Mouse (Mus musculus) hindbrain, embryonic 10.5 days (tissue): Measurements from ENCODE around the gene Tspan32. TPM values are rescaled to one million over a fixed set of nuclear protein-coding genes. Genes with fewer than 3 reads are reported as not detected.

ENCODE experiments used
- DNase-seq: peaks from one replicate; pipeline ENCODE4 v3.0.0-alpha.2; 2017; ENCODE audit warnings: low spot score
- H3K27ac ChIP-seq: fragments of 300-500 bp; sonication (generic); 2 replicates; pipeline ENCODE4 v1.5.1; 2016; ENCODE audit warnings: mild to moderate bottlenecking, moderate library complexity
- H3K27me3 ChIP-seq: fragments of 300-500 bp; sonication (generic); 2 replicates; pipeline ENCODE4 v1.6.1; 2016; ENCODE audit warnings: mild to moderate bottlenecking; ENCODE audit not compliant: poor library complexity, insufficient read depth, severe bottlenecking
- H3K36me3 ChIP-seq: fragments of 300-500 bp; sonication (generic); 2 replicates; pipeline ENCODE4 v1.6.1; 2016; ENCODE audit warnings: mild to moderate bottlenecking, moderate library complexity
- H3K4me1 ChIP-seq: fragments of 300-500 bp; sonication (generic); replicated peaks from 2 replicates; pipeline ENCODE4 v1.6.1; 2016; ENCODE audit warnings: mild to moderate bottlenecking
- H3K4me3 ChIP-seq: fragments of 300-500 bp; sonication (generic); 2 replicates; pipeline ENCODE4 v1.5.1; 2016; ENCODE audit warnings: mild to moderate bottlenecking, moderate library complexity
- H3K9me3 ChIP-seq: fragments of 300-500 bp; sonication (generic); 2 replicates; pipeline ENCODE4 v1.6.1; 2016; ENCODE audit warnings: mild to moderate bottlenecking, moderate library complexity
- WGBS: fragments of 180-500 bp; shearing (Covaris S2); methylation state at CpG from one replicate; pipeline ENCODE4 v1.1.7; 2016; 5-methylcytosine and 5-hydroxymethylcytosine counted together
- polyA plus RNA-seq: library from polyadenylated mRNA; unstranded; fragments of >200 nt; fragmentation: Nextera tagmentation; extraction: Ambion mirVana; gene quantifications from 2 replicates; pipeline ENCODE4 v1.2.1, GENCODE M21; 2016

Tspan32 gene
- polyA plus RNA-seq, 1 experiment from 2014 or later, result 5.2 TPM

DNA sequence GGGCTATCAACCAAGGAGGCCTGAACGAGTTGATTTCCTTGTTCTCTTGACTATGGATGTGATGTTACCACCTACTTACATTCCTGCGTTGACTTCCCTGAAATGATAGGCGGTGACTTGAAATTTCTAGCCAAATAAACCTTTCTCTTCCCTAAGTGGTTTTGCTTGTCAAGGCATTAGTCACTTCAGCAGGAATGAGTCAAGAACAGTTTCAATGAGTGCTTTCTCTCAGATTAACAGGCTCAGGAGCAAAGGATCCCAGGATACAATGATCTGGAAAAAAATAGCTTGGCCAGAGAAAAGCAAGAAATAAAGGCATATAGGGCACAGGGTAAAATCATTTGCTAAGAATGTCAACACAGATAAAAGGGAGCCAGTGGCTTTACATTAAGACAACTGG, 20.6 kb downstream of the Tspan32 start:
- Histone ChIP-seq H3K27me3 (no peaks in the 10 kb centered on the region), H3K9me3 (no peaks in the 10 kb centered on the region), H3K4me1 (no peaks in the 10 kb centered on the region), H3K36me3 (peaks cover 6% of the 10 kb centered on the region; the same call in 1 of the 2 replicates), H3K27ac (no peak overlapping the region), H3K4me3 (no peak overlapping the region)
- no peak for DNase-seq
- 86% methylated on average over 3 of the region's 3 CpGs for WGBS

DNA sequence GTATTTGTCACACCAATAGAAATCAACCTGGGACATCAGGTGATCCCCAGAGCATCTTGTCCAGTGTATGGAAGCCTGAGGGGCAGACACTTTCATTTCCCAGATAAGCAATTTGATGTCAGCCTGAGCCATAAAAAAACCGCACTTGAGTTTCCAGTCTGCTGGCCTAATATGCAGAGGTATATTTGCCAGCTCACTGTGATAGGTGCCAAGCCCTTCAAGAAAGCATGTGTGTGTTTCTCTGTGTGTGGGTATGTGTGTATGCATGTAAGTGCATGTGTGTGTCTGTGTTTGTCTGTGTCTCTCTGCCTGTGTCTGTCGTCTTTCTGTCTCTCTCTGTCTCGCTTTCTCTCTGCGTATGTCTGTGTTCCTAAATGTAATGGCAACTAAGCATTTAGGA, 22.4 kb downstream of the Tspan32 start:
- DNase-seq, result no peak
- H3K4me1 ChIP-seq, result no peaks in the 10 kb centered on the region
- H3K4me3 ChIP-seq, result no peak overlapping the region
- no peak overlapping the region for H3K27ac ChIP-seq
- WGBS, result 95% methylated on average over 4 of the region's 4 CpGs
- H3K36me3 ChIP-seq, result peaks cover 6% of the 10 kb centered on the region; the same call in 1 of the 2 replicates
- no peaks in the 10 kb centered on the region for H3K9me3 ChIP-seq
- H3K27me3 ChIP-seq, result no peaks in the 10 kb centered on the region

DNA sequence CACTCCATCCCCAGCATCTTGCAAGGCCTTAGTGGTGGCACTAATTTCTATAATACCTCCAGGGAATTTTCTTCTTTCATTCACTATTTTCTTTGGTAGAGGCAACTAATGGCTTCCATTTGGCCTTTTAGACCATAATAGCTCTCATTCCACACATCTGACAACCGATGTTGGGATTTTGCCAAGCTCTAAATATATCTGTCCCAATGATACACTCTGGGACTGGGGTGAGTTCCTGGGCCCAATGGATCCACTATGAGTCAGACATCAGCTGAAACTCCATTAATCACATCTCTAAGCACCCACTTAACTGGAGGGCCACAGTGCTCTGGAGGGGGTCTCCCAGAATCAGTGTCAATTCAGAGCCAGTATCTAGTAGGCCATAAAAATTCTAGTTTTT, 27.0 kb downstream of the Tspan32 start:
- WGBS, result 94% methylated on average over 1 of the region's 1 CpGs
- Histone ChIP-seq H3K27me3 (no peaks in the 10 kb centered on the region), H3K9me3 (no peaks in the 10 kb centered on the region), H3K27ac (no peak overlapping the region), H3K4me1 (no peaks in the 10 kb centered on the region), H3K36me3 (no peaks in the 10 kb centered on the region; the same call in 1 of the 2 replicates), H3K4me3 (no peak overlapping the region)
- DNase-seq, result no peak

DNA sequence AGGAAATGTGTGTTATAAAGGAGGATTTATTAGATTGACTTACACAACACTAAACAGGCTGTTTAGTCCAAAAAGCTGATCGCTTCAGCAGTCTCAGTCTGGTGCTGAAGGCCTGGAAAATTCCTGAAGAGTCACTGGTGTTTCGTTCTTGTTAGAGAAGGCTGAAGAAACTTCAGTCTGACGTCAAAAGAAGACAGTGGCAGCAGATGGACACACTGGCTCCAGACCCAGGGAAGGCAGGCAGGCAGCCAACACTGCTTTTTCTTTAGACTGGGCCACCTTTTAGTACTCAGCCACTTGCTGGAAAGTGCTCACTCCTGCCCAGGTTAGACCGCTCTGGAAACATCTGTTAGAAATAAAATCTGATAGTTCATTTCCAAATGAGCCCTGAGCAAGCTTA, 28.7 kb downstream of the Tspan32 start:
- 90% methylated on average over 4 of the region's 4 CpGs for WGBS
- Histone ChIP-seq H3K27me3 (no peaks in the 10 kb centered on the region), H3K4me1 (no peaks in the 10 kb centered on the region), H3K4me3 (no peak overlapping the region), H3K36me3 (no peaks in the 10 kb centered on the region; the same call in 1 of the 2 replicates), H3K27ac (no peak overlapping the region), H3K9me3 (no peaks in the 10 kb centered on the region)
- no peak for DNase-seq

DNA sequence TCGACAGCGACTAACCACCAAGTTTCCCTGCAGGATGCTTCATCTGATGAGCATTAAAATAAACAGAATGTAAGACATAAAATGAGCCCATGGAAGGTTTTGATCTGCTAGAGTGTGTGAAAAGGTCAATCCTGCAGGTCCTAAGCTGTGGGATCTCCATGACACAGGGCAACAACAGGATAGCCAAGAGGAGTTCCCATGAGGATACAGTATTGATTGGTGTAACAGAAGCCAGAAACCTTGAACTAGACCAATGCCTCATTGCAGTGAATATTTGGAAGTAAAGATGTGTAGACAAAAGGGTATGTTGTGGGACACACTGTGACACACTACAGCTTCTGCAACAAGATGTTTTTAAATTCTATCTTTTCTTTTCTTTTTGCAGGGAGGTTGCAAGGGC, 29.3 kb downstream of the Tspan32 start:
- DNase-seq, result no peak
- WGBS, result 91% methylated on average over 2 of the region's 2 CpGs
- no peaks in the 10 kb centered on the region; the same call in 1 of the 2 replicates for H3K36me3 ChIP-seq
- H3K9me3 ChIP-seq, result no peaks in the 10 kb centered on the region
- no peak overlapping the region for H3K4me3 ChIP-seq
- no peaks in the 10 kb centered on the region for H3K27me3 ChIP-seq
- no peaks in the 10 kb centered on the region for H3K4me1 ChIP-seq
- no peak overlapping the region for H3K27ac ChIP-seq

DNA sequence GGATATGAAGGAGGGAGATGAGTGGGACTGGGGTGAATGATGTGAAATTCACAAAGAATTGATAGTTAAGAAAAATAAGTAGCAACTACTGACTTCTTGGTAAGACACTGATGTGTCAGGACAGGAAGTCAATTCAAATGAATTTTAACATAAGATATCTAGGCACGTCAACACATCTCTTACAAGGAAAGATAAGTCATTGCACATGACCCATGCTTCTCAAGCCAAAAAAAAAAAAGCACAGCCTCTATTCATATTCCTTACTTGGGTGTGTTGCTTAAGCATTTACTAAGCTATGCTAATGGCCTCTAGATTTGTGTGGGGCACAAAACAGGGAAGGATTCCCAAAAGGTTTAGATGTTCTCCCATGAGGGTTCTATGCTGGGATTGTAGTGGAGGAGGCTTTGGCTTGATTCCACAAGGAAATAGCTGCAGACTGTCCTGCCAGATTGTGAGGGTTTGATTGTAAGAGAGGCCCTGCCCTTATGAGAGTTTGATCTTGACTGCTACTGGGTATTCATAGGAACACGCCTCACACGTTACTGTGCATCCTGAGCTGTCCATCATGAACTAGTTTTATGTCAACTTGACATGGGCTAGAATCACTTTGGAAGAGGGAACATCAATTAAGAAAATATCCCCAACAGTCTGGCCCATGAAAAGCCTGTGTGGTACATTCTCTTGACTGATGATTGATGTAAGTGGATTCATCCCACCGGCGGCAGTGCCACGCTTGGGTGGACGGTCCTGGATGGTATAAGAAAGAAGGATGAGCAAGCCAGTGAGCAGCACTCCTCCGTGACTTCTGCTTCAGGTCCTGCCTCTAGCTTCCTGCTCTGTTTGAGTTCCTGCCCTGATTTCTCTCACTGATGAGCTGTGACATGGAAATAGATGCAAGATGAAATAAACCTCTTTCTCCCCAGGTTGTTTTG, 29.9 kb downstream of the Tspan32 start:
- 91% methylated on average over 8 of the region's 8 CpGs for WGBS

DNA sequence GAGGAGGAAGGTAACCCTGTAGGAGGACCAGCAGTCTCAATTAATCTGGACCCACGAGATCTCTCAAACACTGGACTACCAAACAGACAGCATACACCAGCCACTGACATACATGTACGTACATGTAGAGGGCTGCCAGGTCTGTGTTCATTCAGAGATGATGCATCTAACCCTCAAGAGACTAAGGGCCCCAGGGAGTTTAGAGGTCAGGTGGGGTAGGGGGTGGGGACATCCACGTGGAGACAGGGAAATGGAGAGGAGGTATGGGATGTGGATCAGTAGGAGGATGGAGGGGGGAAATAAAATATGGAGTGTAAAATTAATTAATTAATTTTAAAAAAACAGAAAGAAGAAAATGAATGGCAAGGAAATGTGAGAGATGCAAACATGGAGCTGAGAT, 31.9 kb downstream of the Tspan32 start:
- Histone ChIP-seq H3K9me3 (no peaks in the 10 kb centered on the region), H3K27me3 (no peaks in the 10 kb centered on the region), H3K4me1 (peaks cover 3% of the 10 kb centered on the region), H3K36me3 (no peaks in the 10 kb centered on the region; the same call in 1 of the 2 replicates), H3K27ac (no peak overlapping the region), H3K4me3 (no peak overlapping the region)
- no peak for DNase-seq
- 89% methylated on average over 3 of the region's 3 CpGs for WGBS

More for the DNA sequence above, 29.9 kb downstream of the Tspan32 start:
- no peaks in the 10 kb centered on the region for H3K9me3 ChIP-seq
- H3K4me3 ChIP-seq, result no peak overlapping the region
- H3K27ac ChIP-seq, result no peak overlapping the region
- H3K4me1 ChIP-seq, result no peaks in the 10 kb centered on the region
- H3K27me3 ChIP-seq, result no peaks in the 10 kb centered on the region
- no peaks in the 10 kb centered on the region; the same call in 1 of the 2 replicates for H3K36me3 ChIP-seq
- DNase-seq, result no peak

DNA sequence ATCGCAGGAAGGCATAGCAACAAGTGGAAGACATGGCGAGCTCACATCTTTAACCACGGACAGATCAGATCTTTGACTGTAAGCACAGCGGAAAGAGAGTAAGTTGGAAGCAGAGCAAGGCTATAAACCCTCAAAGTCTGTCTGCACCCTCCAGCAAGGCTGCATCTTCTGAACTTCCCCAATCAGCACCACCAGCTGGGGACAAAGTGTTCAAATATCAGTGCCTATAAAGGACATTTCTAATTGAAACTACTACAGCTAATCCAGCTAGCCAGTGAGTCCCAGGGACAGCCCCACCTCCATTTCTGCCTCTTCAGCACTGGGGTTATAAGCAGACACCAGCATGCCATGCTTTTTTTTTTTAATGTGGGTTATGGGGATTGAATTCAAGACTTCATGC, 32.5 kb downstream of the Tspan32 start:
- DNase-seq, result no peak
- Histone ChIP-seq H3K27me3 (no peaks in the 10 kb centered on the region), H3K27ac (no peak overlapping the region), H3K4me3 (no peak overlapping the region), H3K36me3 (no peaks in the 10 kb centered on the region; the same call in 1 of the 2 replicates), H3K4me1 (peaks cover 8% of the 10 kb centered on the region), H3K9me3 (no peaks in the 10 kb centered on the region)
- WGBS, result 91% methylated on average over 4 of the region's 4 CpGs

DNA sequence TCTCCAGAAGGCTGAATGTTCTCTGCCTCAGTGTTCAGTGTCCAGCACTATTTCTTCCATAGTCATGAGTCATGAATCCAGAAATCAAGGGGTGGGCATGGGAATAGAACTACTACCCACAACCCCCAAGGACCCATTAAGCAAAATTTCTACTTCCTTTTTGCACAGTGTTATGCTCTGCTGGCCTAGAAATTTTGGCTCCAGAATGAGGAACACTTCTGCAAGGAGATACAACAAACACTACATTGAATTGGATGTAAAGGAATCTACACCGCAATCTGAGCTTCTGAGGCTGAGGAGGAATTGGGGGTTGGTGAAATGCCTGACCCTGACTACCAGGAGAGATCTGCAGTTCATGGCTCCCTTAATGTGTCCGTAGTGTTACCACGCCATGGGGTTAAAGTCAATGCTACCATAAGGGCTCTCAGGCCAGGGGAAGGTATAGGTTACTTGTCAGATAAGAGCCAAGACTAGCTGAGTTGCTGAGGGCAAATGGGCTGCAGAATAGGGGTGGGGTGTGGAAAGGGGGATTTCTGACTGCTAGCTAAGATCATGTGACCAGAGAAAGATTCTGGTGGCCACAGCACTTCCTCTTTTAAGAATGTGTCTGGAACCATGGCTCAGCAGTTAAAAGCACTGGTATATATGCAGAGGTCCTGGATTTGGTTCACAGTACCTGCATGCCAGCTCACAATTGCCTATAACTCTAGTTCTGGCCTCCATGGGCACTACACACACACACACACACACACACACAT, 33.5 kb downstream of the Tspan32 start:
- Histone ChIP-seq H3K9me3 (no peaks in the 10 kb centered on the region), H3K27ac (no peak overlapping the region), H3K4me1 (peaks cover 11% of the 10 kb centered on the region), H3K4me3 (no peak overlapping the region), H3K36me3 (no peaks in the 10 kb centered on the region), H3K27me3 (no peaks in the 10 kb centered on the region)
- WGBS, result 89% methylated on average over 3 of the region's 3 CpGs
- DNase-seq, result no peak

DNA sequence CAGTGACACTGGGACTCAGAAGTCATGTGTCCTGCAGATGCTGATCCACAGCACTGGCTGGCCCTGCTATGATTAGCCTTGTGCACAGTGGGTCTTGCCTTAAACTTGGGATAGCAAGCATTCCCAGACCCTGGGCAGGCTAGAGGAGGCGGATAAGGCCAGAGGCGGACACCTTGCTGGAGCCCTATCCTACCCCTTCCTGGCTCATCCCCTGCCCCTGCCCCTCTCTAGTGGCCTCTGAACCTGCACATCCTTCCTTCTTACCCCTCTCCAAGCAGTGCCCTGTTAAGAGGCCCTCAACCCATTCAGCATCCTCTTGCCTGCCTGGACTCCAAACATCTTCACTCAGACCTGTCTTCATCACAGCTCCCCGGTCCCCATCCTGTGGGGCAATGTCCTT, 35.7 kb downstream of the Tspan32 start:
- DNase-seq, result no peak
- no peak overlapping the region for H3K27ac ChIP-seq
- H3K27me3 ChIP-seq, result no peaks in the 10 kb centered on the region
- peaks cover 11% of the 10 kb centered on the region for H3K4me1 ChIP-seq
- WGBS, result 93% methylated on average over 3 of the region's 3 CpGs
- H3K4me3 ChIP-seq, result no peak overlapping the region
- no peaks in the 10 kb centered on the region for H3K9me3 ChIP-seq
- H3K36me3 ChIP-seq, result no peaks in the 10 kb centered on the region

DNA sequence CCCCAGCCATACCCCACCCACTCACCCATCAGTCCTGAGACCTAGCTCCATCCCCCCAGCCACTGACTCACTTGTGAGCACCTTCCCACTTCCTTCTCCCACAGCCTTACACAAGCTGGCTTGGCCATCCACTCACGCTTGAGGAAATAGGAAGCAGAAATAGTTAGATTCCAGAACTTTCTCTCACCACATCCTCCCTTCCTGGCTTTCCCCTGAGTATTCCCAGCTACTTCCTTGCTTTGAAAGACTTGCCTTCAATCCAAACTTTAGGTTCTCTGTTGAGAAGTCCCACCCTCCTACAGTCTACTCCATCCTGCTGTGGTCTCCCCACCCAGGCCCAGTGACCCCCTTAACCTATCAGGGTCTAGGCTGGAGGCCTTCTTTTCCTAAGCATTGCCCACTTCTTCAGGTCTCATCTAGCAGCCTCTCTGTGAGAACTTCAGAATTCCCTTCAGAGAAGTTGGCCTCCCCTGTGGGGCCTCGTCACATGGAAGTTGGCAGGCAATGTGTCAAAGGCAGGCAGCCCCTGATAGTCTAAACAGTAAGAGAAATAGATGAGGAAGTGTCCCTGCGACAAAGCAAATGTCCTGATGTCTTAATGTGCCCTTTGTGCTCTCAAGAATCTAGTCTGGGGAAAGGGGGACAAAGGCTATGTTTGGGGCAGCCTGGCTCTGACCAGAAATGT, 36.4 kb downstream of the Tspan32 start:
- WGBS, result 83% methylated on average over 3 of the region's 3 CpGs
- peak overlapping the region; percentile 41; the same call in 1 of the 2 replicates for H3K27ac ChIP-seq
- H3K4me1 ChIP-seq, result peaks cover 11% of the 10 kb centered on the region
- no peaks in the 10 kb centered on the region for H3K36me3 ChIP-seq
- no peaks in the 10 kb centered on the region for H3K27me3 ChIP-seq
- no peak for DNase-seq
- no peak overlapping the region for H3K4me3 ChIP-seq
- H3K9me3 ChIP-seq, result no peaks in the 10 kb centered on the region

DNA sequence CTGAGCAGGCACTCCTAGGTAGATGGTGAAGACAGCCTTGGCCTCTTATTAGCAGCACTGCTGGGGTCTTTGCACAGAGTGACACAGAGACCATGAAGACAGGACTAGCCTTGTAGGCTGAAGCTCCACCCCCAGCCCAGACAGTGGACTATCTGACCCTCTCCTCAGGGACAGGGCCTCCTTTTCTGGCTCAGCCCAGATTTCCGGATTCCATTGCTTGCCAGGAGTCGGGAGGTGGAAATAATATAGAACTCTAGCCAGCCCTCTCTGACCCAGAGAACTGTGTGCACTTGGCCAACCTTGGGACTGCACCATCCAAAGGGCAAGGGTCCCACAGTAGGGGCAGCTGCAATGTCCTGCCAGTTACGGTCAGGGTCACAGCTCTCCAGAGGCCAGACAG, 37.2 kb downstream of the Tspan32 start:
- H3K36me3 ChIP-seq, result no peaks in the 10 kb centered on the region
- 64% methylated on average over 3 of the region's 3 CpGs for WGBS
- peaks cover 11% of the 10 kb centered on the region for H3K4me1 ChIP-seq
- H3K4me3 ChIP-seq, result no peak overlapping the region
- DNase-seq, result no peak
- peak overlapping the region; percentile 41; the same call in 1 of the 2 replicates for H3K27ac ChIP-seq
- H3K9me3 ChIP-seq, result no peaks in the 10 kb centered on the region
- no peaks in the 10 kb centered on the region for H3K27me3 ChIP-seq
